Mouse (Mus musculus) T-helper 1 cell (primary cell): ENCODE results near the gene Rpl39l.
"Not testable (repeated sequence)": the region's sequence is repeated elsewhere in the genome, so short reads cannot be mapped to it uniquely, and the experiment has no call there.

ENCODE experiments used
- in situ Hi-C: fragments of 300-600 bp; cut with MboI, MseI; formaldehyde crosslinking; loops from one replicate; pipeline ENCODE4 v1.15.1; 2025; ENCODE audit warnings: high pct_unique_total_duplicates

Gene Rpl39l

GRCm38 (mm10) chr16:10170005-10170404 lies at the start of gene Rpl39l:
TSS of gene Rpl39l (plus strand) at chr16:10170226.
- in situ Hi-C loops, result no loop called here

GRCm38 (mm10) chr16:10127586-10127985 lies 42.4 kb upstream of the Rpl39l start:
- in situ Hi-C loops, result no loop called here

DNA sequence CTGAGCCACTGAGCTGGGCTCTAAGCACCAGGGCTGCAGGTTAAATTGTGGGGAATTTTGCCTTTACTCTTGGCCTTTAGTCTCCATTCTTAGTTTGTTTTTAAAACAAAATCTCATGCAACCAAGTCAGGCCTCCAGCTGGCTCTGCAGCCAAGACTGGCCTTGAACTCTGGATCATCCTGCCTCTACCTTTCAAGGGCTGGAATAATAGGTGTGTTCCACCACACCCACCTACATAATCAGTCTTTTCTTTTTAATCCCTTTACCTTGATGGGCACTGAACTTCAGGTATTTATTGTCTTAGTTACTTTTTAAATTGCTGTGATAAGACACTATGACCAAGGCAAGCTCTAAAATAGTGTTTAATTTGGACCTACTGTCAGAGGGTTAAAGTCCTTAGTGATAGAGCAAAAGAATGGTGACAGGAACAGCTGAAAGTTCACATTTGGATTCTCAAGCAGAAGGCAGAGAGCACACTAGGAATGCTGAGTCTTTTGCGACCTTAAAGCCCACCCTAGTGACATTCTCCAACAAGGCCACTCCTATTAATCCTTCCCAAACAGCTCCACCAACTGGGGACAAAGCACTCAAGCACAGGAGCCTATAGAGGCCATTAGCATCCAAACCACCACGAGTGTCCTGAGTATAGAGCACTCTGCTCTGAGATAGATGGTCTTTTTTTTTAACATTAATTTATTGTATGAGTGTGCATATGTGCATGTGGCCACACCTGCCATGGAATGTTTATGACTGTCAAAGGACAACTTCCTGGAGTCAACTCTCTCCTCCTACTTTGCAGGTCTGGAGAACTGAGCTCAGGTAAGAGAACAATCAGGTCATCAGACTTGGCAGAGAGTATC lies 40.7 kb upstream of the Rpl39l start:
- in situ Hi-C loops, result no loop called here

- in situ Hi-C loops, result no loop called here
These were observed 26.9 kb upstream of the Rpl39l start for GRCm38 (mm10) chr16:10143166-10143565.

DNA sequence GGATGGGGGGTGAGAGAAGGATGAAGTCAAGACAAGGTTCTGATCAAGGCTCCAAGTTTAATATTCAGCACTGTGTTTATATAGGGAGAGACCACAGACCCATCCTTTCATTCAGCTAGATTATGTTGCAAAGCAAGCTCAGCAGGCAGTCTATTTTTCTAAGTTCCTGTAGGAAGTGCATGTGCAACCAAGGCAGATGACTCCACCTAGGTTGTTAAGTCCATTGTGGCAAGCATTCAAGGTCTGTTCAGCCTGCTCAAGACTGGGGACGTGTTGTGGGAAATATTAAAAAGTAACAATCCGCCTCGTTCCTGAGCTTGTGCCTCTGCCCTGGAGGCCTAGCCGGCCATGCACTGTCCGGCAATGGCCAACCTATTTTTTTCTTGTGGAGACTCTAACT lies 22.6 kb upstream of the Rpl39l start:
- in situ Hi-C loops, result no loop called here

- in situ Hi-C loops, result loop anchor here (5.0 kb wide), 1 partner anchor 48 kb away; no protein-coding TSS in a partner anchor
These were observed 712 bp upstream of the Rpl39l start for GRCm38 (mm10) chr16:10169123-10169905.

DNA sequence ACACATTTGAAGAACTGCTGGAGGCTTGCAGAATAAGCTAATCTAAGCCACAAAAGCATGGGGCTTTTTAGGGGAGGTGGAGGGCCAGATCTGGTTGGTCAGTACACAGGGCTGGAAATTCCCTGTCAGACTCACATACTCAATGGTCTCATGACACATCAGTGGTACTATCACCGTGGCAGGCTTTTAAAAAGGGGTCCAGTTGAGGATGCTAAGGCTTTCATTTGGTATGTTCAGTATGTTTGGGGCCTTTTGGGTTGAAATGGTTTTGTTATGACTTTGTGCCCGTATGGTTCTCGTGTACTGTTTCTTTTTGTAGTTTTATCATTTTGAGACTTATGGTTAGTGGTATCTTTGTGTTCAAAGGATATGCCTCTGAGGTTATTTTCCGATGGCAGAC lies 1.2 kb downstream of the Rpl39l start:
- in situ Hi-C loops, result no loop called here

DNA sequence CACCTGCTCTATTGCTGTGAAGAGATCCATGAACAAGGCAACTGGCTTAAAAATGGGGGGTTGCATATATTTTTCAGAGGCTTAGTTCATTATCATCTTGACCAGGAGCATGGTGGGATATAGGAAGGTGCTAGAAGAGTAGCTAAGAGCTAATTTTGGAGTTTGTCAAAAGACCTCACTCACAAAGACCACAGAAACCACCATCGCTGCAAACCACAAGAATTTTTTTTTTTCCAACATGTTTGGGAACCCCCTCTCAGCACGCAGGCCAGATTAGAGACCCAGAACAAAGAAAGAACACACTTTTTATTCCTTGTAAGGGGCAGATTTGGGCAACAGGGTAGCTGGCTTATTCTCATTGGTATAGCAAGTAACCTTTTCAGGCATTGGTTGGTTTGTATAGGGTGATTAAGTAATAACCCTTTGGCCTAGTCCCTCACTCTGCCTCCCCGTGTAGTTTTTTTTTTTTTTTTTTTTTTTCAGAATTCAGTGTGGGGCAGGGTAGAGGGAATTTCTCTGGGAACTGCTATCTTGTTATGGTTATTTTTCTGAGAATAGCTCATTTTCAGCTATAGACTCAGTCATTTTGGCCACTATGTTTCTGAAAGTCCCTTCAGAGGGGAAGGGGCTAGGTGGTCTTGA lies 2.3 kb downstream of the Rpl39l start:
- in situ Hi-C loops, result no loop called here

- in situ Hi-C loops, result not testable (repeated sequence)
These were observed 17.4 kb downstream of the Rpl39l start for GRCm38 (mm10) chr16:10187461-10187860.

GRCm38 (mm10) chr16:10192679-10193506 lies 22.9 kb downstream of the Rpl39l start, which contains the start of gene Atf7ip2:
TSS of gene Atf7ip2 (plus strand) at chr16:10192712.
- in situ Hi-C loops, result no loop called here

- in situ Hi-C loops, result no loop called here
These were observed 38.8 kb downstream of the Rpl39l start for GRCm38 (mm10) chr16:10208777-10209176.

GRCm38 (mm10) chr16:10216366-10216765 lies 46.3 kb downstream of the Rpl39l start:
- in situ Hi-C loops, result loop anchor here (5.0 to 10.0 kb wide), 2 partner anchors 49 to 58 kb away; no protein-coding TSS in a partner anchor

- in situ Hi-C loops, result loop anchor here (5.0 to 10.0 kb wide), 2 partner anchors 50 to 58 kb away; no protein-coding TSS in a partner anchor
These were observed 47.0 kb downstream of the Rpl39l start for GRCm38 (mm10) chr16:10217020-10217419.
